Mouse (Mus musculus): ENCODE measurements at regions not wholly inside any gene's neighbourhood (a gene's known extent, or its start where the extent isn't known, plus 50 kb on each side); places are given as distances from the start of the nearest gene placed in this dataset.
A peak's percentile ranks its signal among the peaks of the same experiment; 100 is the strongest.

DNA sequence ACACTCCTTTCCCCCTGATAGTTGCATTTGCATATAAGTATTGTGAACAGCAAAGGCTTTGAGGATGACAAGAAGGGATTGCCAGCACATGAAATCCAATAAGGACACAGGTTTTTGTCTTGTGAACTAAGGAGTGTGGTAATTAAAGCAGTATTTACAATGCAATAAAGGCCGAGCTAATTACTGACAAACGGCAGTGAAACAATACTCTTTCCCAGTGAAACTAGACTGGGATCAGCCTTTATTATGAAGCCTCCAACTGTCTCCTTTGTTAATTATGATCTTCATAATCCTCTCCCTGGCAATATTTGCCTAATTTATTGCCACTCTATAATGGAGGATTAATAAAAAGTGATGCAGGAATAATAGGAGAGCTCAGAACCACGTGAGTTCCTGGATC is 704.2 kb upstream of the Api5 start:
- DNase-seq (ENCODE audit: low spot score in 2 of 2): no peak

GRCm38 (mm10) chr2:95140116-95140515 is 702.2 kb upstream of the Api5 start:
- no peak for DNase-seq (ENCODE audit: low spot score in 2 of 2)

GRCm38 (mm10) chr2:95136636-95137035 is 698.7 kb upstream of the Api5 start:
- DNase-seq (ENCODE audit: low spot score in 2 of 2): peak; percentile 9 to 13

DNA sequence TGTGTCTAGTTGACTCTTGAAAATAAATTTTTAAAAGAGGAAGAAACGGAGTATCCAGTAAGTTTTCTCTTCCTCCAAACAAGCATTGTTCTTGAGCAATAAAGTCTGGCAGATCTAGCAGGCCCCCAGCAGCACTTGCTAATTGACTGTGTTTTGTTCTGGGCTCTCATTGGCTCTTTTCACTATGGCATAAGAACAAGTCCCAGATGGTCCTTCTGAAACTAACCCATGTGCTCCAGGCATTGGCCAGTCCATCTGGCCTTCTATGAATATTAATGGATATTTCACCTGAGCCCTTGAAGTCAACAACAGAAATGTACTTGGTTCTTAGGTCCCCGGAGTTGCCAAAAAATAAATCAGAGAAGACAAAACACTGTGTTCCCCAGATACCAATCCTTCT is 693.2 kb upstream of the Api5 start:
- no peak for DNase-seq (ENCODE audit: low spot score in 2 of 2)

DNA sequence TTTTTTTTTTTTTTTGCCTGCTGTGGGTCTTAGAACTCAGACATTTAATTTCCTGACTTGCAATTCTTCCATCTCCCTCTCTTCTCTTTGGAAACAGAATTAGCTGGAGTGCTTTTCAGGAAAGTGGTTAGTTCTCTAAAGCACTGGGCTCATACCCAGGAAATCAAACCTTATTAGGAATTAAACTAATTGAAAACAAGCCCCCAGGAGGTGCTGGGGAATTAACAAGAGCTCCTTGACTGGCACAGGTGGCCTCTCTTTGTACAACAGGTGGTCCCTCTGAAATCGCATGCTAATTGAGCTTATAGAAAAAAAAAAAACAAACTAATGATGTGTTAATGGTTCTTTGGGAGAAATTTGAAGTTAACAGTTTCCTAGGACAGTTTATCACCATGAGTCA is 690.8 kb upstream of the Api5 start:
- DNase-seq (ENCODE audit: low spot score in 2 of 2): no peak

DNA sequence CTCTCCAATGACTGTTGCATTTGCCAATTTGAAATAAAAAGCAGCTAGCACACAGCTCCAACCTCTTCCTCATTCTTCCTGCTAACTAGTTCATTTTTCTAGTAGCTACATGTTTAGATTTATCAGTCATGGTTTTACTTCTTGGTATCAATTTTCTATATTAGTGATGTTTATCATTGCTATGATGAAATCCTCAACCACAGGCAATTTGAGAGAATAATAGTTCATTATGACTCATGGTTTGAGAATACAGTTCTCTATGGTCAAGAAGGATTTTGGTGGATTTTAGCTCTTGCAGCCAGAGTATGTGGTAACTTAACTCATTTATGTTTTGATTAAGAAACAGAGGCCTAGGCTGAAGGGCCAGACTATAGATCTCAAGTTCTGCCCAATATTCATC is 681.6 kb upstream of the Api5 start:
- no peak for DNase-seq (ENCODE audit: low spot score in 2 of 2)

DNA sequence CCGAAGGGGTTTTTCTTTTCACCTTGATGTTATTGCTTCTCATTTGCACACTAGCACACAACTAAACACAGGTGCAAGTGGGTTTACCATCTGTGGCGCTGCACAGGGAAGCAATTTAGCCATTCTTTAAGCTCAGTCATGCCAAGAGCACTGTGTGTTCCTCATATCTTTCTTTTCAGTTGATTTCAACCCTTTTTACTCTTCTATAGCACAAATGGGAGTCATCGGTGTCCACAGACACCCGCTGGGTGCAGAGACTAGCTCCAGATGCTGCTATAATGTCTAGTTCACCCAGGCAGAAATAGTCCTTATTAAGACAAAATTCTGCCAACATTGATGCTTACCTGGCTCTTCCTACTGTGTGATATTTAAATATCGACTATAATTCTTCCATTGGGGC is 659.1 kb upstream of the Api5 start:
- no peak for DNase-seq (ENCODE audit: low spot score in 2 of 2)

GRCm38 (mm10) chr2:95054636-95055035 is 616.7 kb upstream of the Api5 start:
- DNase-seq (ENCODE audit: low spot score in 2 of 2): no peak

DNA sequence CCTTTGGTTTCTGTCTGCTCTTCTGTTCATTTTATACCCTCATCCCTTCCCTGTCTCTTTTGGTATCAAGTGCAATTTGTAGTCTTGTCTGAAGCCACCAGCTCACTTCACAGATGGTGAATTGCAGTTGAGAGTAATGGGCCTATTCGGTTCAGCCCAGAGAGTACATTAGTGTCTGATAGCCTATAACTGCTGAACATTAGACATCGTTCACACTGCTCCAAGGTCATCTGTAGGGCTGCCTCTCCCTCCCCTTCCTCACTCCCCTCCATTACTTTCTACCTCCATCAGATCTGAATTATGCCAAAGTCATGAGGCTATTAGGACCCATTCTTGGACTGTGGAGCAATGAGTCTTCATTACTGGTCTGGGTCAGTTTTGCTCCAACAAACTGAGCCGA is 615.9 kb upstream of the Api5 start:
- DNase-seq (ENCODE audit: low spot score in 2 of 2): no peak
